ENCODE assay signal across 8 mouse cellular contexts in the genomic region with DNA sequence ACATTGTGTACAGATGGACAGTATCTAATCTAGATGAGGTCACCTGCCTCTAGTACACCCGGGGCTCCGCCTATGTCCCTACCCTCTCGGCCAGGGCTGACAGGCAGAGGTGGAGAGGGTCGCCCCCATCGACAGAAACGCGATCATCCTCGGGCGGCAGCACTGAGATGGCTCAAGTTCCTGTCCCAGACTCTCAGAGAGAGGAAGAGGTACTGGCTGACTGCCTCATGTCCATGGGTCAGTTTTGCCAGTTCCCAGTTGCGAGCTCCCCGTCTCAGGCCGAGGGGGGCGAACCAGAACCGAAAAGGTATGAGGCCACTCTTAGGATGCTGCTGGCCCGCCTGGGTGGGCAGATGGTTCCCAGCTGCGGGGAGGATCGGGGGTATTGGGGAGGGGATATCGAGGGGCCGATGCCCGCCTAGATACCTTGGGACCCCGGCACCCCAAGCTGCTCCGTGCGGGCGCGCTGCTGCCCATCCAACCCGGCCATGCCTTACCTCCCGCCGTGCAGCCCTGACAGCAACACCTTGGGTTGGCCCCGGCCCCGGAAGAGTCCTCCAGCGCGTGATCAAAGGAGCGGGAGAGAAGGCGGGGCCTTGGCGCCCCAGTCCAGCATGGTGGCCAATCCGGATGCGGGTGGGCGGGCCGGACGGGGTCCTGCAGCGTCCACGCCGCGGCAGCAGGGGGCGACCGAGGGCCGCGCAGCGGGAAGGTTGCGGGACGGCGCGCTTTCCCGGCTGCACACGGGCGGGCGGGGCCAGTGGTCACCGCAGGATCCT. TPM values are rescaled to one million over a fixed set of nuclear protein-coding genes. Genes with fewer than 3 reads are reported as not detected.
A peak's percentile ranks its signal among the peaks of the same experiment; 100 is the strongest.
DNase-seq lines count a peak whose midpoint lies in the region; ATAC-seq lines count a peak whose summit lies in the region.

A gene (minus strand): TSS at position 594 of the 779 bp plus-strand sequence.

- intact Hi-C loops in left cerebral cortex, postnatal 25 days (cut with DNase I) = loop anchor here (1.0 to 10.0 kb wide), 4 partner anchors 58 to 199 kb away; a partner anchor contains a TSS

- no peaks in the 10 kb centered on the region for H3K9me3 ChIP-seq in intestine, embryonic 16.5 days (ENCODE audit: control insufficient read depth, low read length)

- H3K27ac ChIP-seq in intestine, embryonic 16.5 days (ENCODE audit: low read length) = 0 out of 2 replicates have a peak within 1 kb of the TSS, but pooled peaks have one; percentile 34

- peak within 1 kb of the TSS; percentile 73 for H3K4me3 ChIP-seq in intestine, embryonic 16.5 days (ENCODE audit: low read length)

- peak within 1 kb of the TSS; percentile 80 for H3K4me2 ChIP-seq in intestine, embryonic 16.5 days (ENCODE audit: low read depth, low read length)

- peak; percentile 96 for ATAC-seq in intestine, embryonic 16.5 days

- H3K9ac ChIP-seq in intestine, embryonic 16.5 days (ENCODE audit: low read depth, low read length) = peak within 1 kb of the TSS; percentile 79

- H3K4me1 ChIP-seq in intestine, embryonic 16.5 days (ENCODE audit: control insufficient read depth, insufficient read depth, low read length) = peaks cover 28% of the 10 kb centered on the region

- under 1% methylated on average over 52 of the region's 58 CpGs for WGBS in intestine, embryonic 16.5 days

- no peaks in the 10 kb centered on the region for H3K27me3 ChIP-seq in intestine, embryonic 16.5 days (replicated peaks; ENCODE audit: control insufficient read depth, insufficient read depth, low read length)

- peak; percentile 92 for DNase-seq in adrenal gland, adult 8-10 months
- peak; percentile 90 for DNase-seq in embryo, embryonic 11.5 days (ENCODE audit: low read depth, low spot score)
- DNase-seq in gastrocnemius, postnatal 4 days (ENCODE audit: low spot score in 2 of 2) = peak; percentile 95 to 96
- peak; percentile 96 to 97 for DNase-seq in left cerebral cortex, postnatal 25 days (ENCODE audit: low spot score in 2 of 2)
- peak; percentile 95 for DNase-seq in mesoderm, embryonic 11.5 days (ENCODE audit: low read depth, low spot score)
- DNase-seq in right cerebral cortex, postnatal 25 days = peak; percentile 97
- DNase-seq in urinary bladder, postnatal 36 days (ENCODE audit: low spot score in 2 of 2) = peak; percentile 96 to 97

- no peaks in the 10 kb centered on the region for H3K36me3 ChIP-seq in intestine, embryonic 16.5 days (ENCODE audit: control insufficient read depth, insufficient read depth, low read length)

RNA-seq across cellular contexts. Expression of the gene that starts here (rescaled TPM):
- 10 to 100 TPM; 22.9 to 29.4 (median 23.4) TPM for total RNA-seq in adrenal gland, adult 8-10 months (2022)
- 1 to 10 TPM; 5.4 to 7.0 TPM for total RNA-seq in gastrocnemius, postnatal 4 days (2021)
- 39.7 and 46.7 TPM in 2 replicates for polyA plus RNA-seq in intestine, embryonic 16.5 days (2015; fragmentation: Nextera tagmentation; extraction: Ambion mirVana)
- total RNA-seq in left cerebral cortex, postnatal 25 days (2021) = 10 to 100 TPM; 92.9 to 97.4 TPM

Comparison
In these comparisons a context has a peak if more than half of its experiments do, and no peak if none do; other contexts are left out.
1. Peak in every context shown above with its lines: DNase-seq, ATAC-seq, H3K4me3 ChIP-seq and H3K27ac ChIP-seq.